In genomic region chr10:42251749-42252323, GRCm38 (mm10) we compare ENCODE assay signal across 7 mouse cellular contexts. TPM values are rescaled to one million over a fixed set of nuclear protein-coding genes. Genes with fewer than 3 reads are reported as not detected.
DNase-seq lines count a peak whose midpoint lies in the region; ATAC-seq and TF ChIP-seq lines count a peak whose summit lies in the region.

No protein-coding gene starts in this region.

- peak overlapping the region; percentile 14; the same call in 1 of the 2 replicates for H3K4me2 ChIP-seq in lung, embryonic 16.5 days (ENCODE audit: low read depth, low read length)
- no peak overlapping the region for H3K4me2 ChIP-seq in heart, postnatal 0 days (ENCODE audit: low read depth, low read length)
- H3K4me2 ChIP-seq in stomach, embryonic 16.5 days (ENCODE audit: low read depth, low read length): no peak overlapping the region

- TF ChIP-seq CTCF in heart, postnatal 0 days (IDR thresholded peaks at IDR 0.05; ENCODE audit: low read depth): no peak

- no peaks in the 10 kb centered on the region for H3K27me3 ChIP-seq in heart, embryonic 10.5 days (ENCODE audit: insufficient read depth, poor library complexity, severe bottlenecking)
- H3K27me3 ChIP-seq in lung, embryonic 16.5 days (ENCODE audit: control insufficient read depth, insufficient read depth, low read depth, low read length): no peaks in the 10 kb centered on the region
- H3K27me3 ChIP-seq in heart, postnatal 0 days (ENCODE audit: control insufficient read depth, insufficient read depth, low read length): no peaks in the 10 kb centered on the region
- no peaks in the 10 kb centered on the region for H3K27me3 ChIP-seq in stomach, embryonic 16.5 days (ENCODE audit: control insufficient read depth, insufficient read depth, low read length)

- 59% methylated on average over 8 of the region's 8 CpGs for WGBS in heart, embryonic 10.5 days
- WGBS in lung, embryonic 16.5 days: 24% methylated on average over 8 of the region's 8 CpGs
- WGBS in heart, postnatal 0 days: 59% methylated on average over 8 of the region's 8 CpGs
- WGBS in stomach, embryonic 16.5 days: 39% methylated on average over 8 of the region's 8 CpGs

- no peak for TF ChIP-seq EP300 in heart, postnatal 0 days (IDR thresholded peaks at IDR 0.05; ENCODE audit: low read depth)

- no peaks in the 10 kb centered on the region for H3K36me3 ChIP-seq in heart, embryonic 10.5 days
- no peaks in the 10 kb centered on the region for H3K36me3 ChIP-seq in lung, embryonic 16.5 days (ENCODE audit: control insufficient read depth, insufficient read depth, low read length)
- H3K36me3 ChIP-seq in heart, postnatal 0 days (replicated peaks; ENCODE audit: control insufficient read depth, insufficient read depth, low read length): no peaks in the 10 kb centered on the region
- H3K36me3 ChIP-seq in stomach, embryonic 16.5 days (ENCODE audit: control insufficient read depth, insufficient read depth, low read length): no peaks in the 10 kb centered on the region

- peaks cover 71% of the 10 kb centered on the region for H3K4me1 ChIP-seq in heart, embryonic 10.5 days
- H3K4me1 ChIP-seq in lung, embryonic 16.5 days (replicated peaks; ENCODE audit: control insufficient read depth, insufficient read depth, low read length): peaks cover 62% of the 10 kb centered on the region
- peaks cover 54% of the 10 kb centered on the region for H3K4me1 ChIP-seq in heart, postnatal 0 days (ENCODE audit: control insufficient read depth, insufficient read depth)
- peaks cover 52% of the 10 kb centered on the region for H3K4me1 ChIP-seq in stomach, embryonic 16.5 days (ENCODE audit: control insufficient read depth, insufficient read depth, low read length)

- ATAC-seq in lung, embryonic 16.5 days (ENCODE audit: low read depth): no peak
- ATAC-seq in heart, postnatal 0 days (ENCODE audit: insufficient read depth, low read depth): no peak
- no peak for ATAC-seq in stomach, embryonic 16.5 days (ENCODE audit: insufficient read depth, low FRiP score)

- H3K27ac ChIP-seq in heart, embryonic 10.5 days: peak overlapping the region; percentile 80
- peak overlapping the region; percentile 94 for H3K27ac ChIP-seq in lung, embryonic 16.5 days (ENCODE audit: low read length)
- H3K27ac ChIP-seq in heart, postnatal 0 days (ENCODE audit: low read depth): peak overlapping the region; percentile 87
- peak overlapping the region; percentile 78 for H3K27ac ChIP-seq in stomach, embryonic 16.5 days (ENCODE audit: low read length)

- H3K9me3 ChIP-seq in heart, embryonic 10.5 days: no peaks in the 10 kb centered on the region
- H3K9me3 ChIP-seq in lung, embryonic 16.5 days (ENCODE audit: control insufficient read depth, low read length): no peaks in the 10 kb centered on the region
- no peaks in the 10 kb centered on the region for H3K9me3 ChIP-seq in heart, postnatal 0 days (replicated peaks; ENCODE audit: control insufficient read depth, low read length)
- H3K9me3 ChIP-seq in stomach, embryonic 16.5 days (replicated peaks; ENCODE audit: control insufficient read depth, low read length): no peaks in the 10 kb centered on the region

- H3K4me3 ChIP-seq in heart, embryonic 10.5 days: no peak overlapping the region
- no peak overlapping the region for H3K4me3 ChIP-seq in lung, embryonic 16.5 days (ENCODE audit: low read length)
- H3K4me3 ChIP-seq in heart, postnatal 0 days (ENCODE audit: low read depth, low read length): no peak overlapping the region
- no peak overlapping the region for H3K4me3 ChIP-seq in stomach, embryonic 16.5 days (replicated peaks; ENCODE audit: low read length)

- peak overlapping the region; percentile 29; the same call in 1 of the 2 replicates for H3K9ac ChIP-seq in lung, embryonic 16.5 days (ENCODE audit: low read length)
- H3K9ac ChIP-seq in heart, postnatal 0 days (replicated peaks; ENCODE audit: low read depth, low read length): no peak overlapping the region
- peak overlapping the region; percentile 1; the same call in 1 of the 2 replicates for H3K9ac ChIP-seq in stomach, embryonic 16.5 days (ENCODE audit: low read length)

- DNase-seq in heart, embryonic 10.5 days (ENCODE audit: low spot score): no peak
- no peak for DNase-seq in heart, adult 18-20 months
- no peak for DNase-seq in lung, adult 18-20 months
- DNase-seq in heart, postnatal 0 days (ENCODE audit: low spot score): no peak
- no peak for DNase-seq in left cerebral cortex, adult 9 months (ENCODE audit: low spot score in 2 of 2)

RNA-seq across cellular contexts. Expression of gene Foxo3, which starts 24.7 kb away (rescaled TPM):
- polyA plus RNA-seq in heart, embryonic 10.5 days (2016; fragmentation: Nextera tagmentation; extraction: Ambion mirVana): 3.4 and 4.3 TPM in 2 replicates
- 10 to 100 TPM; 76.2 to 94.4 TPM for total RNA-seq in heart, adult 18-20 months (2021)
- polyA plus RNA-seq in lung, embryonic 16.5 days (2015; fragmentation: Nextera tagmentation; extraction: Ambion mirVana): 10.2 and 10.7 TPM in 2 replicates
- 51.9 and 70.8 TPM in 2 replicates for total RNA-seq in heart, postnatal 0 days (2014; rRNA removed; ENCODE audit: low replicate concordance)
- 5.4 and 6.5 TPM in 2 replicates for polyA plus RNA-seq in heart, postnatal 0 days (2015; fragmentation: Nextera tagmentation; extraction: Ambion mirVana)
- polyA plus RNA-seq in stomach, embryonic 16.5 days (2015; fragmentation: Nextera tagmentation; extraction: Ambion mirVana): 7.2 and 7.6 TPM in 2 replicates
